Mouse (Mus musculus) gastrocnemius, postnatal 14 days (tissue): Measurements from ENCODE around the gene AI481877. TPM values are rescaled to one million over a fixed set of nuclear protein-coding genes. Genes with fewer than 3 reads are reported as not detected.

Source experiments
- DNase-seq: peaks from one replicate; pipeline ENCODE4 v3.0.0; 2021; ENCODE audit warnings: mixed read lengths
- intact Hi-C: fragments of 180-260 bp; cut with DNase I; formaldehyde crosslinking; loops from one replicate; pipeline ENCODE4 v1.15.1; 2025; ENCODE audit warnings: low total_unique reads
- total RNA-seq, 2 experiments: library from RNA; stranded (reverse); gene quantifications; 2 replicates each; pipeline ENCODE4 v1.2.3; 2021

AI481877 gene
- total RNA-seq, 2 experiments from 2014 or later, result not detected

- DNase-seq, result no peak
- intact Hi-C loops, result loop anchor here (5.0 kb wide), 1 partner anchor 55 kb away; no protein-coding TSS in a partner anchor
Measured at GRCm38 (mm10) chr4:59037525-59037924, 101.3 kb downstream of the AI481877 start.

DNA sequence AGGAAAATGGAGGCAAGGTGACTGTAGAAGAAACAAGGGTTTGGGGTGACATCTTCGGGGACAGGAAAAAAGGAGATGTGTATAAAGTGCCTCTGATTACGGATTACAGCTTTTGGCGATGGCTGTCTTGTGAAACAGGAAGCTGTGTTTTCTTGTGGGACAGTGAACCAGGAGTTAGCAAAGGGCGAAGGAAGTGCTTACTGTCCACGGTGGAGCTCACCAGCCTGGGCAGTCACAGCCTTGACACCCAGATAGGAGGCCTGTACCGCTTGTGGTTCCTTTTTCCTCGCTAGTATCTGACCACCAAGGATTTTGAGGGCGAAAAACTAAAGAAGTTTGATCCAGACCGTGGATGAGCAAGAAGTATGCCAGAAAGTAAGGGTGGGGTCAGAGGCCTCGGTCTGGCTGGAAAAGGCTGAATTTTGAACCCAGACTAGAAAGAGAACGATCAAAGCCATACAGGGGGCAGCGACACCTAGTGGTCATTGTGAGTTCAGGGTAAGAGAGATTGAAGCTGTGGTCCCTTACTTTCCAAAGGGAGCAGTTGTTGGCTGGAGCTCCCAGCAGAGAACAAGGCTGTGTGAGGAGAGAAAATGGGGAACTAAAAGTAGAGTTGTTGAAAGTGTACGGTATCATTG is 102.2 kb downstream of the AI481877 start:
- intact Hi-C loops, result loop anchor here (5.0 kb wide), 1 partner anchor 54 kb away; no protein-coding TSS in a partner anchor
- peak; percentile 71 for DNase-seq

GRCm38 (mm10) chr4:59035786-59036350 is 102.9 kb downstream of the AI481877 start:
- DNase-seq, result no peak
- intact Hi-C loops, result loop anchor here (5.0 kb wide), 1 partner anchor 54 kb away; no protein-coding TSS in a partner anchor

- intact Hi-C loops, result loop anchor here (5.0 kb wide), 1 partner anchor 53 kb away; no protein-coding TSS in a partner anchor
- peak; percentile 77 for DNase-seq
Measured at GRCm38 (mm10) chr4:59034918-59035785, 103.6 kb downstream of the AI481877 start, which contains the start of gene Gng10. Gng10 (plus strand) TSS chr4:59035088.

GRCm38 (mm10) chr4:59034325-59034917 is 104.4 kb downstream of the AI481877 start:
- DNase-seq, result no peak
- intact Hi-C loops, result no loop called here

GRCm38 (mm10) chr4:59016922-59017321 is 121.9 kb downstream of the AI481877 start:
- DNase-seq, result no peak
- intact Hi-C loops, result no loop called here

- intact Hi-C loops, result no loop called here
- DNase-seq, result peak; percentile 40
Measured at GRCm38 (mm10) chr4:59015181-59015580, 123.6 kb downstream of the AI481877 start.

DNA sequence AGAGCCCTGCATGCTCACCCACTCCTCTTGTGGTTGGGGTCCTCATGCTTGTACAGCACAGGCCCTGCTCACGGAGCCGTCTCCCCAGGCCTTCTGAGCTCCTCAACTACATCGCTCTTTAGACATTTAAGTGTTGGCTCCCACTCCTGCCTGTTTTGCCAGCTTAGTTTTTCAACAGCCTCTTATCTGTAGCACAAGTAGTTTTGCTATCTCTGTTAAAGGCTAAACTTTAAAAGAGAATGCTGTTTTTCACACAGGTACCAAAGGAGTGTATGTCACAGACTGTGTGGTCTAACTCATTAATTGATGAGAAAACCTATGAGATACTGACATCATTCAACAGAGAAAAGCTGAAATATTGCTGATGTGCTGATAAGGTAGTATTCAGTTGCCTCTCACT is 127.3 kb downstream of the AI481877 start:
- DNase-seq, result no peak
- intact Hi-C loops, result no loop called here

DNA sequence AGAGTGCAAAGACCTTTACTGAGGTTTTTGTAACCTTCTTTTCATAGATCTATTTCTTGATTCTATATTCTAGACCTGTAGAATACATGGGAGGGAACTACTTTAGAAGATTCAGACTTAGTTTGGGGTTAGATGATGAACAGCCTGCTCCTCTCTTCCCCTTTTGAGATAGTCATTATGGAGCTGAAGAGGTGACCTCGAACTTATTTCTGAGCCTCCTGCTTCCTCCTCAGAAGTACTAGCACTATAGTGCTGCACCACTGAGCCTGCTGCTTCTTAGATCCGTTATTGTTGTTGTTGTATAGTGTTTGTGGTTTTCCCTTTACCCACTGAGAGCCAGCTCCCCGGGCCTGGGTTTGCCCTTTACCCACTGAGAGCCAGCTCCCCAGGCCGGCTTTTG is 129.1 kb downstream of the AI481877 start:
- intact Hi-C loops, result no loop called here
- no peak for DNase-seq

DNA sequence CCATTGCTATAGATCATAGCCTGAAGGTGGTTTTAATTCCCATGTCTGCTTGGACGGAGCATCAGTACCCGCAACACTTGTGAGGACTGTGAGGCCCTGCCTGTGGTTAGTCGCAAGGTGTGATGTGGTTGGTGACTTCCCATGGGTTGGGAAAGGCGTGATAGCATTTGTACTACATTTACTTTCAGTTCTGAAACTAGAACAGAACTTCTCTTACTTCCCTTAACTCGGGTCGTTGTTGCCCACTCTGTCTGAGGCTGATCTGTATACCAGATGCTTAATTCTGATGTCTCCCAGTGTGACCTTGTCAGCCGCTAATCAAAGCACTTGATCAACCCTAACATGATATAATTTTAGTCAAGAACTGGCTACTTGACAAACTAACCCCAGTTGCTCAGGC is 129.6 kb downstream of the AI481877 start:
- no peak for DNase-seq
- intact Hi-C loops, result no loop called here

- intact Hi-C loops, result no loop called here
- no peak for DNase-seq
Measured at GRCm38 (mm10) chr4:59007974-59008373, 130.8 kb downstream of the AI481877 start.

DNA sequence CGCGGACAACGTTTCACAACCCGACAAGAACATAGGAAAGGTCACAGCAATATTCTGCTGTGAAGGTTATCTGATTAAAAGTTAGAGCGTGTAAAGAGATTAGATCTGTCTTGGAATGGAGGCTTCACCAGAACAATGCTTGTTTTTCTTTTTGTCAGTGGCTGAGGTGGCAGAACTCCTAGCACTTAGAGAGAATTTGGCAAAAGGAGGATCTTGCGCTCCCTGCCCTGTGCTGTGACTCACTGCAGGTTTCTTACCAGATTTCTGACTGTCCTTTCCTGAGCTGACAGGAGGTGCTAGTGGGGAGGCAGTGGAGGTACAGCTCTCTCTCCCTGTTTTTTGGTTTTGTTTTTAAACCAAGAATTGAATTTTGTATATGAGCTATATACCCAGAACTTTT is 131.8 kb downstream of the AI481877 start:
- intact Hi-C loops, result no loop called here
- DNase-seq, result no peak

DNA sequence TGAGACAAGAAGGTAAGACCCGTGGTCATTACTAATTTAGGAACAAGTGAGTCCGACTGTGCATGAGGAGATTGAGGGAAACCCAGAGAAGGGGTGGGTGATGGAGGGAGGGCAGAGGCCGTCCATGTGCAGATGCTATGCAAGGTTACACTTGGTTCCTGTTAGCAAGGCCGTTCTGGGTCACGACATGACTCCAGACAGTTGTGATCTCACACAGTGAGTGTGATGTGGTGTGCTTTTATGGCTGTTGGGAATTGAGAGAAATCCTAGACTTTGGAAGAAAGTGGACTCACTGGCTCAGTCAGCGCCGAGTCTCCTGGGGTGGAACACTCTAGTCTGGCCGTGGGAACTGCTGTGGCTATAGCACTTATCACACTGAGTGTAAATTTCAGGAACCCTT is 132.6 kb downstream of the AI481877 start:
- no peak for DNase-seq
- intact Hi-C loops, result no loop called here

DNA sequence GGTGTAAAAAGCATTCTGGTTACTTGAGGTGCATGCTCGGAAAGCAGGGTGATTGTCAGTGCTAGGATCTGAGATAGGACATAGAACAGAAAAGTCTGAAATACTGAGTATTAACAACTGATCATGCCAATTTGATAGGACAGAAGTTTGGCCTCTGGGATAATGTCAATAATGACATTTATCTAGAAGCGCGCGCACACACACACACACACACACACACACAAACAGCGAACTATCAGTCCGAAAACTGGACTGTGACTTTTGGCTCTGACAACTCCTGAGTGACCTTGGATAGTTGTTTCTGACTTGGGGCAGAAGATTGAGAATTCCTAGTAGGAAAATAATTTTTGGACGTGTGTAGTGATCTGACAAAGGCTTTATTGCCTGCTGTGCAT is 135.0 kb downstream of the AI481877 start:
- intact Hi-C loops, result no loop called here

DNA sequence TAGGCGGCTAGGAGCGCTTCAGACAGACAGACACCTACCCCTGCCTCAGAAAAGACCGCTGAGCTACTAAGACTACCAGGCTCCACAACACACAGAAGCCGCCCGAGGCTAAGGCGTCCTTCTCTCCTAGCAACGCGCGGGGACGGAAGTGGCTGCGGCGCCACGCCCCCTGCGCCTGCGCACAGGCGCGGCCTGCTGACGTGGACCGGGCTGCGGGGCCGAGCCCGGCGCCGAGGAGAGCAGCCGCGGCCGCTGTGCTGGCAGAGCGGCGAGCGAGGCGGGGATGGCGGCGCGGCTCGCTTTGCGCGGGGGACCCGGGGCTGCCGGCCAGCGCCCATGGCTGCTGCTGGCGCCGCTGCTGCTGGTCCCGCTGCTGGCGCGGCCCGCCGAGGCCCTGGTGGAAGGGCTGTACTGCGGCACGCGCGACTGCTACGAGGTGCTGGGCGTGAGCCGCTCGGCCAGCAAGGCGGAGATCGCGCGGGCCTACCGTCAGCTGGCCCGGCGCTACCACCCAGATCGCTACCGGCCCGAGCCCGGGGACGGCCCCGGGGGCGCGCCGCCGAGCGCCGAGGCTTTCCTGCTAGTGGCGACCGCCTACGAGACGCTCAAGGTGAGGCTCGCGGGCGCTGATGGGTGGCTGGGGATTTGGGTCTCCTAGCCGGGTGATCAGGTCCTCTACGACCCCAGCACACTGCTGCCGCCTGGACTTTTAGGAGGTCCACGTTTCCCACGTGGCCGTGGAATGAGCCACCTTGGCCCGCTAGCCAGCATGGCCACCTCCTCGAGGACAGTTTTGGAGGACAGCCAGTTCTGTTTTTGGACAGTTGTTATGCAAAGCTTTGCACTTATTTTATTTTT is 135.6 kb downstream of the AI481877 start, which contains the start of gene Gm20503:
TSS of gene Gm20503 (plus strand) at position 263 of the 858 bp plus-strand sequence.
- DNase-seq, result peak; percentile 92
- intact Hi-C loops, result no loop called here

More for the DNA sequence above, 135.0 kb downstream of the AI481877 start:
- no peak for DNase-seq

GRCm38 (mm10) chr4:59000614-59001013 is 138.2 kb downstream of the AI481877 start:
- intact Hi-C loops, result no loop called here
- DNase-seq, result no peak

GRCm38 (mm10) chr4:58999686-59000085 is 139.1 kb downstream of the AI481877 start:
- DNase-seq, result peak; percentile 64
- intact Hi-C loops, result no loop called here

- no peak for DNase-seq
- intact Hi-C loops, result no loop called here
Measured at GRCm38 (mm10) chr4:58998688-58999087, 140.1 kb downstream of the AI481877 start.

DNA sequence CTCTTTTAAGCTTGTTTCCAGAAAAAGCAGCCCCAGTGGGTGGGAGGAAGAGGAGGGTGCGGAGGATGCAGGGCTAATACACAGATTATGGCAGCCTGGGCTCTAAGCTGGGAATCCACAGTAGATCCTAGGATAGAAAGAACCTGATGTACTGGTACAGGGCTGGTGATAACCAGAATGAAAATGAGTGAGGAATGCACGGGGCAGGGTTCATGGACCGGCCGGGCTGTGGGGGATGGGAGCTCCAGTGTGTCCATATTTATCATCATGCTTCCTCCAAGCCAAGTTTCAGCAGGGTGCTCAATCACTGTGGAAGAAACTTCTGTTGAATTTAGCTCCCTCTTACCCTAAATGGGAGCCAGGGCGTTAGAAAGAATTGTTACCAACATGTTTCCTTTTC is 141.7 kb downstream of the AI481877 start:
- intact Hi-C loops, result no loop called here
- no peak for DNase-seq
